Mouse (Mus musculus) thymus, adult 2 months (tissue): ENCODE data around the gene Duoxa1.
"Not testable (repeated sequence)": the region's sequence is repeated elsewhere in the genome, so short reads cannot be mapped to it uniquely, and the experiment has no call there.

Experiments
- CTCF ChIP-seq: fragments of 200-500 bp; IDR thresholded peaks from 2 replicates; pipeline ENCODE4 v1.5.1; 2012; ENCODE audit warnings: mild to moderate bottlenecking, control low read depth, low read length, moderate library complexity, borderline replicate concordance; ENCODE audit not compliant: control insufficient read depth, poor library complexity, insufficient read depth; ENCODE audit errors: extremely low read depth
- POLR2A ChIP-seq: fragments of 200-500 bp; IDR thresholded peaks from 2 replicates; pipeline ENCODE4 v1.6.1; 2012; ENCODE audit warnings: mild to moderate bottlenecking, low read length, control low read depth, moderate library complexity; ENCODE audit not compliant: control insufficient read depth, poor library complexity, insufficient read depth; ENCODE audit errors: extremely low read depth

DNA sequence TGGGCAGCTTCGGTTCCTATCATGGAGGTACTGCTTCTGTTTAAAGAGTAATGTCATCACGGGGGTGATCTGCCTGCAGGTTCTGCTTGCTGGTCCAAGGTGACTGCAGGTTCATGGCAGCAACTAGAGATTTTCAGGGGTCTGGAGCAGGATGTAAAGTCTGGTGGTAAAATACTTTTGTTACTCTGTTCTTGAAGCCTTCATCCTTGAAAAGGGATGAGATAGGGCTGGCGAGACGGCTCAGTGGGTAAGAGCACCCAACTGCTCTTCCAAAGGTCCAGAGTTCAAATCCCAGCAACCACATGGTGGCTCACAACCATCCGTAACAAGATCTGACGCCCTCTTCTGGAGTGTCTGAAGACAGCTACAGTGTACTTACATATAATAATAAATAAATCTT, 16.8 kb upstream of the Duoxa1 start:
- not testable (repeated sequence) for TF ChIP-seq POLR2A, CTCF
